Mouse (Mus musculus): ENCODE results near the gene Lrriq4.
A peak's percentile ranks its signal among the peaks of the same experiment; 100 is the strongest.

DNA sequence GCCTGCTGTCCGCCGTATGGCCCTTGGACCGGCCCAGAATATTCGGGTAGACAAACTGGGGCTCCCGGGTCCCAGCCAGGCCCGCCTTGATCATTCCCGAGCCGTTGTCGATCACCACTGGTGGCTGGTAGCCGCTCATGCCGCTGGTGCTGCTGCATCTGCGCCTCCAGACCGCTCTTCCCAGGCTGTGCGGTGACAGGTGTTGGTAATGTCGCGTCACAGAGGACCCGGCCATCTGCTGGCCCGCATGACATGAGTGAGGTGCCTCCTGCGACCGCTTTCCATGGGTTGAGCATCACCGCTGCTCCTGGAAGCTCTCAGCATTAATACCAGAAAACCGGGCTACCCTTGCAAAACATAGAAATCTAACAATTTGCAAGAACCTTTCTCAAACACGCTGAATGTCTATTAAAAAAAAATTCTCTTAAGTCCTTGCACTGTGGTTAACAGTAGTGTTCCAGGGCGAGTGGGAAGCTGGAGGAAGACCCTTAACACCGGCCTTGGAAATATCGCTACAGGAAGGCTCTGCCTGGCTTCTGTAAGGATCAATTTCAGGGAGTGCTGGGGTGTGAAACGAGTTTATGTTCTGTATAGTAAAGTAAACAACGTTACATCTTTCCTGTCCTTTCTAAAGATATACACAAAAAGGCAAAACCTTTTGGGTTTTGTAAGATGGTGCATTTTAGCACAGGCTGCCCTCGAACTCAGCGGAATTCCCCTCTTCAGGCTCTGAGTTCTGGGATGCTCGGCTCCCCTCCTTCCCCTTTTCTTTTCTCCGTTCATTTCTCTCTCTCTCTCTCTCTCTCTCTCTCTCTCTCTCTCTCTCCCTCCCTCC lies 44.4 kb upstream of the Lrriq4 start, which contains the start of gene Actrt3:
- TF ChIP-seq CTCF (IDR thresholded peaks at IDR 0.05; ENCODE audit: control insufficient read depth, insufficient read depth, insufficient replicate concordance, low read depth, low read length) = no peak
- TF ChIP-seq POLR2A (IDR thresholded peaks at IDR 0.05; ENCODE audit: control insufficient read depth, low read depth, low read length) = peak; percentile 72; the same call in 1 of the 2 replicates
